Mouse (Mus musculus) adrenal gland, postnatal 14 days (tissue): Measurements from ENCODE around the gene Bpifb9b. TPM values are rescaled to one million over a fixed set of nuclear protein-coding genes. Genes with fewer than 3 reads are reported as not detected.
A peak's percentile ranks its signal among the peaks of the same experiment; 100 is the strongest.
"Not testable (repeated sequence)": the region's sequence is repeated elsewhere in the genome, so short reads cannot be mapped to it uniquely, and the experiment has no call there.

Experiments
- DNase-seq: peaks from one replicate; pipeline ENCODE4 v3.0.0; 2021; ENCODE audit warnings: mixed read lengths
- long read RNA-seq, 2 experiments: library from polyadenylated mRNA; stranded (forward); transcript quantifications; one replicate each; pipeline ENCODE4 v2.0.0; 2021
- total RNA-seq: library from RNA; stranded (reverse); gene quantifications from 2 replicates; pipeline ENCODE4 v1.2.3, GENCODE M21; 2021

The Bpifb9b gene
- total RNA-seq = not detected in 2 replicates
- long read RNA-seq, experiment 1 = 0 reads
- long read RNA-seq, experiment 2 = 0 reads

GRCm38 (mm10) chr2:154306927-154307326 is at the start of gene Bpifb9b:
Gene Bpifb9b, plus strand, starts transcription at chr2:154307227.
- DNase-seq = not testable (repeated sequence)

DNA sequence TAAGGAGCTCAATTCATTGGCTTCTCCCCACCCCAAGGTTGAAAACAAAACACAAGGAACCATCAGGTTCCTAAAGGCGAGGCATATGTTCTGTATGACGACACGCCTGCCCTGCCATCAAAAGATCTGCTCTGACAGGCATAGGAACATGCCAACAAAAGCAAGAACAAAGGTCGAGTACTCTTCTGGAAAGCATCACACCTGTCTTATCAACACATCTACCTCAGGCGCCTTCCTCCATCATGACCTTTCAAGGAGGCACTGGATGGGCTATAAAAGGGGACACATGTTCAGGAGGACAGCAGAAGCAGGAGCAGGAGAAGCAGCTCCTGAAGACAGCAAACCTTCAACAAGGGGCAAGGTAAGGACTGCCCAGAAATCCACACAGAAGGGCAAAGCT is 49.5 kb upstream of the Bpifb9b start, which contains the start of gene Bpifb9a:
Bpifb9a (plus strand) TSS at position 301 of the 400 bp plus-strand sequence.
- DNase-seq = not testable (repeated sequence)

DNA sequence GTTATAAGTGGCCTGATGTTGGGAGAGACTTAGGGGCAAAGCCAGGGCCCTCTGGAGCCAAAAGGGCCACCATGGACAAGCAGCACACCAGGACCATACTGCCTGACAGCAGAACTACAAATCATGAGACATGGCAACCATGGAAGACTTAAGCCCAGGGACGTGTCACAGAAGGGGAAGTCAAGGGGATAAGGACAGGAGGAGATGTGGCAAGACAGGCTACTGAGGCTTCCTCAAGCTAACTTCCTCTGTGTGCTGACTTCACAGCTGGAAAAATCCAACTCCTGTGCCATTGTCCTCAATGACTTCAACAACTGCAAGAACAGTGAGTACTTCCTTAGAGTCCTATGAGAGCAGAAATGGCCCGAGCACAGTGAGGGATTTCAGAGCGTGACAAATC is 42.6 kb upstream of the Bpifb9b start:
- DNase-seq = not testable (repeated sequence)

- DNase-seq = peak; percentile 57
Measured at GRCm38 (mm10) chr2:154291866-154292265, 15.2 kb upstream of the Bpifb9b start.

DNA sequence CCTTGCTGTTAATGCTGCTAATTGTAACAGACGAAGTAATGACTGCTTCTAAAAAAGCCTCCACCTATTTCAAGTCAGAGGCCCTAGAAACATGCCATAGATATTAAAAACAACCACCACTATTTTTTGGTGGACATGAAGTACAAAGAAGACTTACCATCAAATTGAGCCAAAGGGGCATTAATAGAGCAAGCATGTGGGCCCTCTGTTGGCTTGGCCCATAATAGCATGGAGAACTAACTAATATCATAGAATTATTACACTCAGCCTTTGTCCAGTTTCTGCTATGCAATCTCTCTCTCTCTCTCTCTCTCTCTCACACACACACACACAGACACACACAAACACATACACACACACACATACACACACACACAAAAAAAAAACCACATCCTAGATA is 14.2 kb upstream of the Bpifb9b start:
- DNase-seq = no peak

GRCm38 (mm10) chr2:154294746-154295145 is 12.3 kb upstream of the Bpifb9b start:
- peak; percentile 54 for DNase-seq

DNA sequence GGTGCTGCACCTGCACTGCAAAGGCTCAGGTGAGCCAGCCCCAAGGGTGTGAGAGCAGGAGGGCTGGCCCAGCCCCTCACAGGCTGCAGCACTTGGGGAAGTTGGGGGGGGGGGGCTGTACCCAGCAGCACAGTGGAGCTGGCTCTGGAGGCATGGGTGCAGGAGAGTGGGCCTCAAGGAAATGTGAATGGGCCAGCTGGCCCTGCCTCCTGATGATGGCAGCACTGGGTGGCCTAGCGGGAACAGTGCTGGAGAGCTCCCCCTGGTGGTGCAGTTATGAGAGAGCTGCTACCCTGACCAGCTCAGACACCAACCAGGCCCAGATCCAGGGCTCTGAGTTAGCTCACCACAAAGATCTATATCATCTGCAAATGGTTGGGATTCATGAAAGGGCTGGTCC is 6.5 kb upstream of the Bpifb9b start:
- peak; percentile 91 for DNase-seq

DNA sequence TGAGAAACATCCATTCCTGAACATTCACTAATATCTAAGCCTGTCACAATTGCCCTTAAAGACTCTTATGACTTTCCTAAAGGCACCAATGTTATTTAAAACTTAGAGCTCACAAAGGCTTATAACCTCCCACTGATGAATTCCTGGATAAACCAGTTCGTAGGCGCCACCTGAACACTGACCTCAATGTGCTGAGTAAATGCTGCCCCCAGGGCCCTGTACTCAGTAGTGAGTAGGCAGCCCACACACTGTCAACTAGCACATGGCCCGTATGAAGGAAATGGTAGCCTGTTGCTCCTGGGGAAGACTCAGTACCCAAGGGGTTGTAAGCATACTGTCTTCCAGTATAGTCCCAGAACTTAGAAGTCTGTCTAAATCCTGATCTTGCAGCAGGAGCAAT is 5.3 kb upstream of the Bpifb9b start:
- no peak for DNase-seq

GRCm38 (mm10) chr2:154304604-154305003 is 2.4 kb upstream of the Bpifb9b start:
- not testable (repeated sequence) for DNase-seq

- not testable (repeated sequence) for DNase-seq
Measured at GRCm38 (mm10) chr2:154313771-154314170, 6.7 kb downstream of the Bpifb9b start.

DNA sequence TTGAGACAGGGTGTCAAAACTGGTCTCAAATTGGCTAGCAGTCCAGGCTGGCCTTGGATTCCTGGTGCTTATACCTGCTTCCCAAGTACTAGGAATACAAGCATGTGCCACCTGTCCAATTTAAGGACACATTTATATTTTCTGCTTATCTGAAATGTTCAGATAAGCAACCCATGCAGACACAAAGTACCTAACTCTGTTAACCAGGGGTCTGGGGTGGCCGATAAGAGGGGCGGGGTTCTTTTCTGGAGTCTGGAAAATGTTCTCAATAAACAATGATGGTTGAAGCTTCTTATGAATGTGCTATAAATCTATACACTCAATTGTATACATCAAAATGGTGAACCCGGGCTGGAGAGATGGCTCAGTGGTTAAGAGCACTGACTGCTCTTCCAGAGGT is 19.8 kb downstream of the Bpifb9b start:
- DNase-seq = no peak

DNA sequence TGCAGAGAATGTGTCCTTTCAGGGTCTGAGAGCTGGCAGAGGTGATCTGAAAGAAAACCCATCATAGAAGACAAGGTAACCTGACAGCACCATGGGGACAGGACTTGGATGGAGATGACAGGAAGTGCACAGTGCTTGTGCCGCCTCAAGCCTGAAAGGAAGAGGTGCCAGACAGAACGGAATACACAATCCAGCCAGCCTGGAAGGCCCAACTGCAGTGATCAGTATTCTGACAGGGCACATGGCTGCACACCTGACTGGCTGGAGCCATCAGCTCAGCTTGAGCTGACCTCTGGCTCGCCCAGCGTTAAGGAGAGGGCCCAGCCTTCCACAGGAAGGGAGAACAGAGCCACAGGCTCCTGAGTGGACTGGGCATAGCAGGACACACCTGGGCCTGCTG is 28.5 kb downstream of the Bpifb9b start:
- DNase-seq = no peak

- no peak for DNase-seq
Measured at GRCm38 (mm10) chr2:154338161-154338560, 31.1 kb downstream of the Bpifb9b start.

- no peak for DNase-seq
Measured at GRCm38 (mm10) chr2:154339356-154339755, 32.3 kb downstream of the Bpifb9b start.

- DNase-seq = no peak
Measured at GRCm38 (mm10) chr2:154348152-154348551, 41.1 kb downstream of the Bpifb9b start.

GRCm38 (mm10) chr2:154354000-154354425 is 47.0 kb downstream of the Bpifb9b start:
- not testable (repeated sequence) for DNase-seq

DNA sequence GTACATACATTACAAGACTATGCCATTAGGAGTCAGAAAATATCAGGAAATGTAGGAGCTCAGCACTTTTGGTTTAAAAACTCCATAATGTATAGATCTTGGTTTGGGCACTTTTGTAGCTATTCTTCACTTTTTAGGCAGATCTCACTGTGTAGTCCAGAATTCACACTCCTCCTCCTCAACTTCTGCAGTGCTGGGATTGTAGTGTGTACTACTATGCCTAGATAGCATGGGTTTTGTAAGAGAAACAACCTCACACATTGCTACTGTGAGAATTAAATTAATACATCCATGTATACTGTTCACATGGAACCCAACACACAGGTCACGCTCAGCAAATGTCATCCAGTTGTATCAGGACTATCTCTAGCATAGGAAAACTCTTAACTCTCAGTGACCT is 60.5 kb downstream of the Bpifb9b start:
- DNase-seq = no peak

Other genes starting within 250 kb of the Bpifb9b start
- not detected in 2 replicates for gene Bpifa3, start 176.9 kb upstream of the Bpifb9b start, total RNA-seq
- not detected in 2 replicates for gene Bpifa1, start 164.3 kb upstream of the Bpifb9b start, total RNA-seq
- not detected in 2 replicates for gene Bpifa5, start 144.6 kb upstream of the Bpifb9b start, total RNA-seq
- not detected in 2 replicates for gene Bpifb1, start 116.4 kb upstream of the Bpifb9b start, total RNA-seq
- 0.45 TPM in 1 of 2 replicates, not detected in the other for gene Bpifb5, start 83.5 kb upstream of the Bpifb9b start, total RNA-seq
- gene Bpifb9a, start 49.4 kb upstream of the Bpifb9b start, total RNA-seq = not detected in 2 replicates
- 14.2 and 15.7 TPM in 2 replicates for gene Cdk5rap1, start 65.8 kb downstream of the Bpifb9b start, total RNA-seq
- 27.7 and 32.3 TPM in 2 replicates for gene Snta1, start 100.9 kb downstream of the Bpifb9b start, total RNA-seq
- gene Cbfa2t2, start 129.3 kb downstream of the Bpifb9b start, total RNA-seq = 36.1 and 42.5 TPM in 2 replicates
- gene 1700003F12Rik, start 239.9 kb downstream of the Bpifb9b start, total RNA-seq = 0.56 TPM in 1 of 2 replicates, not detected in the other
- not detected in 2 replicates for gene Actl10, start 244.5 kb downstream of the Bpifb9b start, total RNA-seq